In genomic region chr2:119561794-119562193, GRCm38 (mm10) we compare ENCODE assay signal across 16 mouse cellular contexts. TPM values are rescaled to one million over a fixed set of nuclear protein-coding genes. Genes with fewer than 3 reads are reported as not detected.
"Had no signal": no experiment of that assay in that cellular context is flagged by ENCODE, and none has a peak within 500 bp of the region (broad histone marks: within the 10 kb centered on the region; RNA-seq: fewer than 3 reads in every experiment).

No protein-coding gene starts in this region.

- H3K4me1 ChIP-seq: midbrain, embryonic 15.5 days; neural tube, embryonic 13.5 days had no signal

- H3K36me3 ChIP-seq: midbrain, embryonic 15.5 days had no signal

- H3K9me3 ChIP-seq: limb, embryonic 12.5 days; liver, embryonic 13.5 days; megakaryocyte, embryonic 14.5 days; midbrain, embryonic 15.5 days; neural tube, embryonic 13.5 days had no signal

- ATAC-seq: liver, postnatal 0 days; midbrain, embryonic 15.5 days had no signal

- H3K4me3 ChIP-seq: limb, embryonic 12.5 days; liver, embryonic 13.5 days; megakaryocyte, embryonic 14.5 days; midbrain, embryonic 15.5 days; neural tube, embryonic 13.5 days had no signal

- H3K27me3 ChIP-seq: limb, embryonic 12.5 days; liver, embryonic 13.5 days; megakaryocyte, embryonic 14.5 days; midbrain, embryonic 15.5 days; neural tube, embryonic 13.5 days had no signal

- DNase-seq: kidney, adult 9 months; kidney, postnatal 36 days; liver; liver, embryonic 13.5 days; liver, postnatal 0 days; lung, postnatal 4 days; right cerebral cortex, postnatal 14 days; thymus, postnatal 25 days had no signal

- H3K27ac ChIP-seq: kidney, postnatal 0 days; limb, embryonic 12.5 days; liver, embryonic 13.5 days; midbrain, embryonic 15.5 days; neural tube, embryonic 13.5 days; stomach, postnatal 0 days had no signal

- H3K9ac ChIP-seq: limb, embryonic 12.5 days; liver, embryonic 13.5 days; liver, postnatal 0 days; midbrain, embryonic 15.5 days; neural tube, embryonic 13.5 days had no signal

- H3K4me2 ChIP-seq: limb, embryonic 12.5 days; liver, embryonic 13.5 days; midbrain, embryonic 11.5 days; midbrain, embryonic 15.5 days; neural tube, embryonic 13.5 days had no signal

RNA-seq across cellular contexts. Expression of gene Exd1, which starts 14.4 kb away (rescaled TPM):
- total RNA-seq: monocyte, adult 5-6 weeks had no signal
